Mouse (Mus musculus) brain, embryonic 14.5 days (tissue): ENCODE measurements around the gene Eml1.

Experiments used
- CTCF ChIP-seq: fragments of 200-500 bp; IDR thresholded peaks from 2 replicates; pipeline ENCODE4 v1.5.1; 2012; ENCODE audit warnings: inconsistent platforms, mild to moderate bottlenecking, moderate library complexity, borderline replicate concordance; ENCODE audit not compliant: insufficient read depth, insufficient read length; ENCODE audit errors: extremely low read depth
- POLR2A ChIP-seq: fragments of 200-500 bp; IDR thresholded peaks from 2 replicates; pipeline ENCODE4 v1.6.1; 2012; ENCODE audit warnings: mild to moderate bottlenecking, inconsistent platforms, borderline replicate concordance; ENCODE audit not compliant: poor library complexity, insufficient read depth, insufficient read length, severe bottlenecking; ENCODE audit errors: extremely low read depth

DNA sequence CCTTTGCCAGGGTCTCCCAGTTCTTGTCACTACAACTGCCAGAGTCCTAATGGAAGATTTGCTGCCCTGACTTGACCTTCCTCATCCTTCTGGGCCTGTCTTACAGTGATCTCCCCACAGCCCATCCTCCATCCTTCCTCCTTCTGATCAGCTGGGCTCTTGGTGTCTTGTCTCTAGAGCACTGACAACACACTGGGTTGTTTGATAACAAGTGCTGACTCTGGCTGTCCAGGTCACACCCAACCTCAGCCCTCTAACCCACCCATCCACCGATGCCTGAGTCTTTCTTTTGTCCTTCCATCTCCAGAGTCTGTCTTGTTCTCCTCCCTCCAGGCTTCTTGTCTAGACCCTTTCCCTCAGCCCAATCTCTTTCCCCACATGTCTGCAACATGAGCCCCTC lies 50.7 kb downstream of the Eml1 start:
- TF ChIP-seq CTCF (no peak), POLR2A (no peak)
